ENCODE assay signal across 9 mouse cellular contexts in genomic region chr4:116221996-116222842, GRCm38 (mm10). TPM values are rescaled to one million over a fixed set of nuclear protein-coding genes. Genes with fewer than 3 reads are reported as not detected.
DNase-seq lines count a peak whose midpoint lies in the region; ATAC-seq and TF ChIP-seq lines count a peak whose summit lies in the region.
"Had no signal": no experiment of that assay in that cellular context is flagged by ENCODE, and none has a peak within 500 bp of the region (broad histone marks: within the 10 kb centered on the region; RNA-seq: fewer than 3 reads in every experiment).

No protein-coding gene starts in this region.

- H3K27me3 ChIP-seq in erythroblast, embryonic 14.5 days (ENCODE audit: control insufficient read depth) = peaks cover 42% of the 10 kb centered on the region
- H3K27me3 ChIP-seq in heart, embryonic 13.5 days (replicated peaks) = no peaks in the 10 kb centered on the region
- no peaks in the 10 kb centered on the region for H3K27me3 ChIP-seq in stomach, embryonic 14.5 days (ENCODE audit: control insufficient read depth, insufficient read depth, low read length)

- peak; percentile 17 for DNase-seq in R1 (ENCODE audit: low read depth, low spot score)
- peak; percentile 26 to 30 for DNase-seq in kidney, postnatal 4 days

- TF ChIP-seq POLR2A in cortical plate, adult 2 months (IDR thresholded peaks at IDR 0.05; ENCODE audit: extremely low read depth, insufficient read depth, low read length) = no peak

- peak overlapping the region; percentile 75 for H3K4me2 ChIP-seq in heart, embryonic 13.5 days
- H3K4me2 ChIP-seq in stomach, embryonic 14.5 days (replicated peaks; ENCODE audit: low read depth, low read length) = peak overlapping the region; percentile 50

- no peaks in the 10 kb centered on the region for H3K36me3 ChIP-seq in erythroblast, embryonic 14.5 days (ENCODE audit: control insufficient read depth)
- H3K36me3 ChIP-seq in heart, embryonic 13.5 days = no peaks in the 10 kb centered on the region
- no peaks in the 10 kb centered on the region for H3K36me3 ChIP-seq in macrophage (ENCODE audit: inconsistent target)
- H3K36me3 ChIP-seq in stomach, embryonic 14.5 days (ENCODE audit: control insufficient read depth, insufficient read depth, low read length) = no peaks in the 10 kb centered on the region

- peaks cover 22% of the 10 kb centered on the region for H3K4me1 ChIP-seq in erythroblast, embryonic 14.5 days (ENCODE audit: control insufficient read depth)
- H3K4me1 ChIP-seq in cortical plate, adult 2 months (ENCODE audit: control insufficient read depth, insufficient read depth, low read length) = peaks cover 1% of the 10 kb centered on the region; the same call in 1 of the 2 replicates
- peaks cover 16% of the 10 kb centered on the region for H3K4me1 ChIP-seq in heart, embryonic 13.5 days
- H3K4me1 ChIP-seq in stomach, embryonic 14.5 days (ENCODE audit: control insufficient read depth, insufficient read depth, low read length) = peaks cover 3% of the 10 kb centered on the region; the same call in 1 of the 2 replicates

- H3K79me2 ChIP-seq in macrophage (ENCODE audit: inconsistent target) = no peaks in the 10 kb centered on the region

- peak overlapping the region; percentile 94 for H3K27ac ChIP-seq in cortical plate, adult 2 months (ENCODE audit: insufficient read depth, low read length)
- H3K27ac ChIP-seq in heart, embryonic 13.5 days (replicated peaks) = peak overlapping the region; percentile 99
- no peak overlapping the region; the same call in 1 of the 2 replicates for H3K27ac ChIP-seq in macrophage
- peak overlapping the region; percentile 98 for H3K27ac ChIP-seq in stomach, embryonic 14.5 days (ENCODE audit: low read length)

- no peak for ATAC-seq in erythroblast, adult 5-6 weeks (replicated peaks; ENCODE audit: low FRiP score, poor library complexity, severe bottlenecking)
- ATAC-seq in heart, embryonic 13.5 days (ENCODE audit: extremely low read depth, insufficient number of reproducible peaks, low FRiP score, low TSS enrichment) = no peak
- no peak for ATAC-seq in stomach, embryonic 14.5 days (ENCODE audit: insufficient number of reproducible peaks, insufficient read depth, low FRiP score, low read depth)

- H3K4me3 ChIP-seq in erythroblast, embryonic 14.5 days (replicated peaks) = peak overlapping the region; percentile 94
- peak overlapping the region; percentile 93 for H3K4me3 ChIP-seq in cortical plate, adult 2 months (ENCODE audit: insufficient read depth, low read length)
- peak overlapping the region; percentile 71 for H3K4me3 ChIP-seq in heart, embryonic 13.5 days
- peak overlapping the region; percentile 94 for H3K4me3 ChIP-seq in macrophage (ENCODE audit: inconsistent target)
- peak overlapping the region; percentile 62 for H3K4me3 ChIP-seq in stomach, embryonic 14.5 days (ENCODE audit: low read depth, low read length)

- no peaks in the 10 kb centered on the region for H3K9me3 ChIP-seq in erythroblast, embryonic 14.5 days (ENCODE audit: control insufficient read depth, low read length)
- H3K9me3 ChIP-seq in heart, embryonic 13.5 days = no peaks in the 10 kb centered on the region
- H3K9me3 ChIP-seq in stomach, embryonic 14.5 days (ENCODE audit: control insufficient read depth, low read depth, low read length) = no peaks in the 10 kb centered on the region

- no peak for TF ChIP-seq CTCF in cortical plate, adult 2 months (IDR thresholded peaks at IDR 0.05; ENCODE audit: extremely low read depth, insufficient read depth, low read length)

- under 1% methylated on average over 23 of the region's 23 CpGs for WGBS in heart, embryonic 13.5 days
- WGBS in macrophage (ENCODE audit: missing documents) = 4% methylated on average over 23 of the region's 23 CpGs
- WGBS in stomach, embryonic 14.5 days = under 1% methylated on average over 23 of the region's 23 CpGs

- H3K9ac ChIP-seq in heart, embryonic 13.5 days = peak overlapping the region; percentile 95
- H3K9ac ChIP-seq in stomach, embryonic 14.5 days (replicated peaks; ENCODE audit: low read depth, low read length) = peak overlapping the region; percentile 70

RNA-seq across cellular contexts. Expression of gene Pik3r3, which starts 0.8 kb away (rescaled TPM):
- polyA plus RNA-seq in erythroblast, embryonic 14.5 days (2012) = 0.01 and 0.05 TPM in 2 replicates
- not detected in 2 replicates for total RNA-seq in erythroblast, adult 5-6 weeks (2015; ENCODE audit: low replicate concordance)
- 0.26 and 0.84 TPM in 2 replicates for total RNA-seq in erythroblast, adult 5-6 weeks (2017; ENCODE audit: low replicate concordance)
- 34.6 and 35.3 TPM in 2 replicates for polyA plus RNA-seq in cortical plate, adult 2 months (2012; rRNA removed)
- polyA plus RNA-seq in heart, embryonic 13.5 days (2015; fragmentation: Nextera tagmentation; extraction: Ambion mirVana) = 12.1 and 14.0 TPM in 2 replicates
- total RNA-seq in macrophage (2018; cell fraction: chromatin; rRNA removed) = 1 to 10 TPM; 1.6 to 5.6 (median 2.6) TPM
- total RNA-seq in macrophage (2018; cell fraction: cytosol; rRNA removed) = 1 to 10 TPM in 1 of 26 experiments, under 1 TPM in 25; 0.38 to 1.0 (median 0.61) TPM
- total RNA-seq in macrophage (2018; cell fraction: nucleus; rRNA removed) = 1 to 10 TPM in 25 of 26 experiments, under 1 TPM in 1; 0.75 to 5.6 (median 2.3) TPM
- polyA plus RNA-seq in macrophage (2018) = 0.47 to 1.1 TPM (median 0.63 TPM) in 3 replicates
- polyA plus RNA-seq in stomach, embryonic 14.5 days (2014; fragmentation: Nextera tagmentation; extraction: Ambion mirVana) = 21.6 and 24.6 TPM in 2 replicates

RNA-seq across cellular contexts. Expression of gene Gm49337, which starts 49.0 kb away (rescaled TPM):
- polyA plus RNA-seq in erythroblast, embryonic 14.5 days (2012) = not detected in 2 replicates
- 0.84 TPM in 1 of 2 replicates, not detected in the other for total RNA-seq in erythroblast, adult 5-6 weeks (2015; ENCODE audit: low replicate concordance)
- total RNA-seq in erythroblast, adult 5-6 weeks (2017; ENCODE audit: low replicate concordance) = not detected in 2 replicates
- polyA plus RNA-seq in cortical plate, adult 2 months (2012; rRNA removed) = not detected in 2 replicates
- polyA plus RNA-seq in heart, embryonic 13.5 days (2015; fragmentation: Nextera tagmentation; extraction: Ambion mirVana) = not detected in 2 replicates
- total RNA-seq in macrophage (2018; cell fraction: chromatin; rRNA removed) = 1 to 10 TPM in 2 of 26 experiments, under 1 TPM in 1, not detected in 23; 0.61 to 1.1 (median 1.1) TPM
- not detected for total RNA-seq in macrophage (2018; cell fraction: cytosol; rRNA removed)
- total RNA-seq in macrophage (2018; cell fraction: nucleus; rRNA removed) = not detected
- not detected in 3 replicates for polyA plus RNA-seq in macrophage (2018)
- not detected in 2 replicates for polyA plus RNA-seq in stomach, embryonic 14.5 days (2014; fragmentation: Nextera tagmentation; extraction: Ambion mirVana)

RNA-seq across cellular contexts. Expression of gene 1700042G07Rik, which starts 49.0 kb away (rescaled TPM):
- not detected in 2 replicates for polyA plus RNA-seq in erythroblast, embryonic 14.5 days (2012)
- total RNA-seq in erythroblast, adult 5-6 weeks (2015; ENCODE audit: low replicate concordance) = not detected in 2 replicates
- not detected in 2 replicates for total RNA-seq in erythroblast, adult 5-6 weeks (2017; ENCODE audit: low replicate concordance)
- polyA plus RNA-seq in cortical plate, adult 2 months (2012; rRNA removed) = not detected in 2 replicates
- not detected in 2 replicates for polyA plus RNA-seq in heart, embryonic 13.5 days (2015; fragmentation: Nextera tagmentation; extraction: Ambion mirVana)
- not detected for total RNA-seq in macrophage (2018; cell fraction: chromatin; rRNA removed)
- not detected for total RNA-seq in macrophage (2018; cell fraction: cytosol; rRNA removed)
- total RNA-seq in macrophage (2018; cell fraction: nucleus; rRNA removed) = not detected
- polyA plus RNA-seq in macrophage (2018) = not detected in 3 replicates
- not detected in 2 replicates for polyA plus RNA-seq in stomach, embryonic 14.5 days (2014; fragmentation: Nextera tagmentation; extraction: Ambion mirVana)
- total RNA-seq: left cerebral cortex, postnatal 14 days had no signal

RNA-seq across cellular contexts. Expression of gene Tspan1, which starts 54.8 kb away (rescaled TPM):
- polyA plus RNA-seq in erythroblast, embryonic 14.5 days (2012) = 0.05 TPM in 1 of 2 replicates, not detected in the other
- total RNA-seq in erythroblast, adult 5-6 weeks (2015; ENCODE audit: low replicate concordance) = not detected in 2 replicates
- total RNA-seq in erythroblast, adult 5-6 weeks (2017; ENCODE audit: low replicate concordance) = not detected in 2 replicates
- 0.26 and 0.27 TPM in 2 replicates for polyA plus RNA-seq in cortical plate, adult 2 months (2012; rRNA removed)
- polyA plus RNA-seq in heart, embryonic 13.5 days (2015; fragmentation: Nextera tagmentation; extraction: Ambion mirVana) = 0.22 and 0.45 TPM in 2 replicates
- total RNA-seq in macrophage (2018; cell fraction: chromatin; rRNA removed) = not detected
- total RNA-seq in macrophage (2018; cell fraction: cytosol; rRNA removed) = not detected
- not detected for total RNA-seq in macrophage (2018; cell fraction: nucleus; rRNA removed)
- polyA plus RNA-seq in macrophage (2018) = not detected in 3 replicates
- polyA plus RNA-seq in stomach, embryonic 14.5 days (2014; fragmentation: Nextera tagmentation; extraction: Ambion mirVana) = 50.2 and 51.7 TPM in 2 replicates
